Mouse (Mus musculus) liver, adult 10 weeks (tissue): ENCODE data around the gene Naf1. TPM values are rescaled to one million over a fixed set of nuclear protein-coding genes. Genes with fewer than 3 reads are reported as not detected.

Experiments used
- polyA plus RNA-seq: library from polyadenylated mRNA; stranded (reverse); fragments of 350-450 nt; fragmentation: Illumina TruSeq; extraction: RNeasy Lipid Tissue Mini Kit (QIAGEN cat#74804); gene quantifications from one replicate; pipeline ENCODE4 v1.2.3, GENCODE M21; 2014; ENCODE audit warnings: low read depth, low replicate concordance

Gene Naf1
- 8.6 TPM for polyA plus RNA-seq

GRCm38 (mm10) chr8:66860023-66860422 lies at the start of gene Naf1:
Gene Naf1, plus strand, starts transcription at chr8:66860217.

Other genes with a start within 250 kb of the Naf1 start
- not detected for gene Npy5r, start 172.1 kb upstream of the Naf1 start, polyA plus RNA-seq
- gene Npy1r, start 163.0 kb upstream of the Naf1 start, polyA plus RNA-seq = 0.13 TPM